Mouse (Mus musculus) gastrocnemius, postnatal 25 days (tissue): ENCODE data around the gene Fkbp1a. TPM values are rescaled to one million over a fixed set of nuclear protein-coding genes. Genes with fewer than 3 reads are reported as not detected.

Source experiments
- DNase-seq: peaks from one replicate; pipeline ENCODE4 v3.0.0; 2022
- total RNA-seq, 2 experiments: library from RNA; stranded (reverse); gene quantifications; 1 replicate in 1 of 2; 2 replicates in 1 of 2; pipeline ENCODE4 v1.2.3; 2021

The Fkbp1a gene
- total RNA-seq, 2 experiments from 2014 or later, result 164 to 182 TPM

DNA sequence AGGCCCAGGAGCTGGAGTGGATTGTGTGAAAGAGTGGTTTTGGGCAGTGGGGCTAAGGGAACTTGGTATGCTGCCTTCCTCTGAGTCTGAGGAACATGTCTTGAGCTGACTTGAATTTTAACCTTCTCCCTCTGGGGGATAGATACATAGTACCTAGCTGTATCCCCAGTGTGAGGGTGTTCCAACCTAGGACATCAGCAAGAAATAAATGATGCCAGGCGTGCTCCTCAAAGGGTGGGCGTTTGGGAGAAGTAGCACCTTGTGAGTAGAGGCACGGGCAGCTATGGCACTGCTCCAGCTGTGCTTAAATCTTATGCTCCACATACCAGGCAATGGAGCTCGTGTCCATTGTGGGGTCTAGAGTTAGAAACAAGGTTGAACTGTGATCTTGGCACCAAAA, 4.3 kb downstream of the Fkbp1a start:
- DNase-seq, result no peak

DNA sequence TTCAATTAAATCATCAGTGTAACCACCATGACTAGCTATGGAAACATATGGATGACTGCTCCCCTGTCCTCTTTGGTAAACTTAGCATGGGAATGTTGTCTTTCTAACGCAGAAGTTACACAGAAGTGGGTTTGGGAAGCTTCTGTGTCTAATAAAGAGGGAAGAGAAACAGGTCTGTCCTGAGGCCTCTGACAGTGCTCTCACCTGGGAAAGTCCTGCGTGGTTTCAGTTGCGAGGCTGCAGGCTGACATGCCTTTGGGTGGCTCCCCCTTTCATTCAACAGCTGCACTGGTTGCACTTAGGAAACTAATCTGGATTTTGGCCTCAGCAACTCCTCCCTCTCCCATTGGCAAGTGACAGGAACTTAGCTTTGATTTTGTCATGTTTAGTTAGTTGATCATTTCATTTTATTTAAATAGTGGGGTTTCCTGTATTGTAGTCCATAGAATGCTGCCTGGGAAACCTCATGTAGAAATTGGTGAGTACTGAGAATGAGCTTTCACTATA, 7.4 kb downstream of the Fkbp1a start:
- DNase-seq, result no peak

DNA sequence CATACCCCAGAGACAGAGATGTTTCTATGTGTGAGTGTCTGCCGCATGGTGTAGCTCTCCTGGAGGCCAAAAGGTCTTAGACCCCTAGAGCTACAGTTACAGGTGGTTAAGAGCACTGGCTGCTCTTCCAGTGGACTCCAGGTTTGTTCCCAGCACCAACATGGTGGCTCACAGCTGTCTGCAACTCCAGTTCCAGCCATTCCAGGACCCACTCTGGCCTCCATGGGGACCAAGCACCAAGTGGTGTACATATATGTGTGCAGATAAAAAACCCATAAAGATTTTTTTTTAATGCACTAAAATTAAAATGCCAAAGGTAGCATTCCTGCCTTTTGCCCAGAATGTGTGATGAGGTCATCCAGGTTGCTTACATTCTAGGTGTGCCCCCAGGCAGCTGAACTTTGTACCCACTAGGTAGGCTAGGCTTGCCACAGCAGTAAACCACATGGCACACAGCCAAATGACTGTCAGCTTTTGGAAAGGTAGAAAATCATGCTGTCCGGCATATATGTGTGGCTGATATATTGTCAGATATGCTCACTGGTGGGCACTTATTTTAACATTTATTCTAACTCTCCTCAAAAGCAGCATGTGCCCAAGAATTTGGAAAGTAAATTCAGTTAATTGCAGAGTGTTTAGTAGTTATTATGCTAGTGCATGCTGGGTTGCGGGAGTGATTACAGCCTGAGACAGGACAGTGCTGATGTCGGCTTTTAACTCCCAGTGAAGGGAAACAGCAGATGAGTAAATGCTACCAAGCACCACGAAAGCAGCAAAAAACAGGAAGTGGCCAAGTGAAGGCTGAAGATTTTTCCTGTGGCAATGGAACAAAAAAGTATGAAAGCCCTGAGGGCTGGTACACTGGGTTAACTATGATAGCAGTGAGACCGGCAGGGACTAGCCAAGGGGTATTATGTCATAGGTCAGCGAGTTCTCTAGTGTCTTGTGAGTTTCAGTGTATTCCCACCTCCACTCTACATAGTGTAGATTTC, 20.9 kb downstream of the Fkbp1a start:
- DNase-seq, result no peak

DNA sequence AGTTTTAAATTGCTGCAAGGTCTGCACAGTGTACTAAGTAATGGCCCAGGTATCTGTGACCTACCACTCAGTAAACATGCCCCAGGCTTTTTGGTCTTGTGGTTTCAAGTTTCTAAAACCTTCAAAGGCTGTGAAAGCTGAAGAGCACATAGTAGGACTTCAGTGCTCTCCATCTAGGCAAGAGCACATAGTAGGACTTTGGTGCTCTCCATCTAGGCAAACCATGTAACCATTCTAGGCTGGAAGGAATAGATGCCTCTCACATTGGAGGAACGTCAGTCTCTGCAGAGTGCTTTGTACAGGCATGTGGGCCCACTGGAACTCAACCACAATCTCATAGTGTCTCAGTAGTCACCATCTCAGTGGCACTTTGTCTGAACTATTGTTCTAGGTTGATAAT, 21.7 kb downstream of the Fkbp1a start:
- no peak for DNase-seq

DNA sequence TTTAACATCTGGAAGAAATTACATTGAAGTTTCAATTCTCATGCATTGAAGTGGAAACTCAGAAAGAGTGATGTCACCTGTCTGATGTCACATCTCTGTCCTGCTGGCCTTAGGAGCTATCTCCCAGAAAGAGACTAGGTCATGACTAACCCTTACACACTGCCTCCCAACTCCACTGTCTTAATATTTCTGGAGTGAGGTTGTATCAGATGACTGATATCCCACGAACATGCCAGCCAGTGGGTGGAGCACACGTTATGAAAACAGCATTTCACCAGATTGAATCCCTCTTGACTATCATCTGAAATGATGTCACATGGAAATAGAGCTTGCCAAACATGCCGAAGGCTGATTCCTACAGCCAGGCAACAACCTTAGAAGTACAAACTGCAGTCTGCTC, 22.7 kb downstream of the Fkbp1a start:
- DNase-seq, result no peak

DNA sequence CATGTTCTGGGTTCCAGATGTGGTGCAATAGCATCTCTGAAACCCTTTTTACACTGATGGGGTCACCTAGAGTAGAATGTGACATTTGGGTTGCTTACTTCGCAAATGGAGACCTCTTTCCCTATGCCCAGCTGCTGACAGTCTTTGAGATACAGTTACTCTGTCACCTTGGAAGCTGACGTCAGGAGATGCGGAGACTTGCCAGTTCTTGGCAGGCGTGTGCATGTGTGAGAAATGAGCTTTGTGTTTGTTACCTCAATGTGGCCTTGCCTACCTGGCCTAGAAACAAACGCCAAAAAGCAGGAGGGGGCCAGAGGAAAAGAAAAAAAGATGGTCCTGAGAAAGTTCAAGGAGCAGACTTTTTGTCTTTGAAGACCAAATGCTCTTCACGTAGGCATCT, 24.6 kb downstream of the Fkbp1a start:
- no peak for DNase-seq

DNA sequence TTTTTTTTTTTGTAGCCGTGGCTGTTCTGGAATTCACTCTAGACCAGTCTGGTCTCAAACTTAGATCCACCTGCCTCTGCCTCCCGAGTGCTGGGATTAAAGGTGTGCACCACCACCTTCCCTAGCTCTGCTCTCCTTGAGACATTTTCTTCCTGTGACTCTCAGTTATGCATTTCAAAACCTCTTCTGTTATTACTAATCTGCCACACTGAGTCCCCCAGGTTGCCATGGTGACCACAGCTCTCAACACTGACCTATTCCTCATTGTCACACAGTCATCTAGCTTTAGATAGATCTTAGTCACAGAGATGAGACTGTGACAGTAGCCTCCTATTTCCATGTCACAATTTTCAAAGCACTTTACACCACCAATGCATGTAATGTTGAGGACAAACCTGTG, 27.2 kb downstream of the Fkbp1a start:
- no peak for DNase-seq

DNA sequence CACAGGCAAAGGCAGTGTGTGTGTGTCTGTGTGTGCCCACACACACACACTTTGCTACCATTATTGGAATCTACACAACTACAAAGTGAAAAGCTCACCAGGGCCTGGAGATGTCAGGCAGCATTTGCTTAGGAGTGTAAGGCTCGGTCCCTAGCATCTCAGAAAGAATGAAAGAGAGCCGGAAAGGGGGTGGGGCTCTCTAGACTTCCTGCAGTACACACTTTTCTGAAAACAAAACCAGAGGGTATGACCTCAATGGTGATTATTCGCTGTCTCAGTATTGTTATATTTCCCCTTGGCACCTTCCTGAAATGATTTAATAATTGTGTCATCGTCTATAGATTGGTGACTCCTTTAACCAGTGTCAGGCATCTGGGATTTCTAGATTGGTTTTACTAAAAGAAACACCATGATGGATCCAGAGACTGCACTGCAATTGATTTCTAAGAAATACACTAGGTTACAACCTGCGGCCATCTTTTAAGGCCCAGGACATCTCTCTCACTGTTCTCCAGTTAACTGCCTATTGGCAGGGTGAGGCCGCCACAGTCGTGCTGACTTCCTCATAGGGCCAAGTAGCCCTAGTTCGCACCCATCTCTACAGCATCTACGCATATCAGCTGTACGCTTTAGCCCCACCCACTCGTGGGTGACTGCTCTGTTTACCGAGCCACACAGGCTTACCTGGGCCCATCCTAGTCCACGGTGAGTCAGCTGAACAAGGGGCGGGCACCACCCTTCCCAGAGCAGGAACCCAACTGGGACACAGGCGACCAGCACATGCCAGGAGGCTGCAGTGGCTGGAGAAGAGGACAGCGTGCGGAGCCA, 29.8 kb downstream of the Fkbp1a start, which contains the start of gene Sdcbp2:
TSS of gene Sdcbp2 (plus strand) at position 750 of the 828 bp plus-strand sequence.
- no peak for DNase-seq

DNA sequence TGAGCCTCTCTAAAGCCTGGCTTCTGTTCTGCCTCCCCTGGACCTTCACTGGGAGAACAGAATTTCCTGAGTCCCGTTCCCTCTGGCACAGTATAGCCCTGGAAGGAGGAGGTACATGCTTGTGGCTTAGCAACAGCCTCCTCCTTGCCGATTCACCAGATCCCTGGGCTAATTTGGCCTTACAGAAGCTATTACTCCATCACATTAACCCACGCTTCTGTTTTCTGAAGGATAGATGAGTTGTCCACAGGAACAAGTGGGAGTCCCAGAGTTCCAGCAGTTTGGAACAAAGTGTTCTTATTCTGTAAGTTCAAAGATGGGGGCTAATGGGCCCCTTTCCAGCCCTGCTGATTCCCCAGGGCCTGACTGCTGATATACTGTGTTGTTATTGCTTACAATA, 31.4 kb downstream of the Fkbp1a start:
- DNase-seq, result no peak

DNA sequence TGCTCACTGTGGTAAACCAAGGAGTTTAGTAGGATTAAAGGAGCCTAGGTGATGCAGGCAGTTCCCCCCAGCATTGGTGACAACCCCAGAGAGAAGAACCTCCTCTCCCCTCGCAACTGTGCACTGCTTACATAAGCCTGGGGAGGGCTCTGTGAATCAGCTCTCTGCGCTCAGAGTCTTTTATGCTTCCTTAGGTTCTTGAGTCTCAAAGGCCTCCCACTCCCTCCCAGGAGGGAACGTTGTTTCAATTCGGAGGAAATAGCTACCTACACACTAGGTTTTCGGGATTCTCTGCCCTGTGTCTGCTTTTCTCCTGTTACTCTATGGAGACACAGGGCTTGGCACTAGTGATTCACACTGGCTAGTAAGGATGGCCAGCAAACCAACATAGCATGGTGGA, 32.3 kb downstream of the Fkbp1a start:
- DNase-seq, result no peak

DNA sequence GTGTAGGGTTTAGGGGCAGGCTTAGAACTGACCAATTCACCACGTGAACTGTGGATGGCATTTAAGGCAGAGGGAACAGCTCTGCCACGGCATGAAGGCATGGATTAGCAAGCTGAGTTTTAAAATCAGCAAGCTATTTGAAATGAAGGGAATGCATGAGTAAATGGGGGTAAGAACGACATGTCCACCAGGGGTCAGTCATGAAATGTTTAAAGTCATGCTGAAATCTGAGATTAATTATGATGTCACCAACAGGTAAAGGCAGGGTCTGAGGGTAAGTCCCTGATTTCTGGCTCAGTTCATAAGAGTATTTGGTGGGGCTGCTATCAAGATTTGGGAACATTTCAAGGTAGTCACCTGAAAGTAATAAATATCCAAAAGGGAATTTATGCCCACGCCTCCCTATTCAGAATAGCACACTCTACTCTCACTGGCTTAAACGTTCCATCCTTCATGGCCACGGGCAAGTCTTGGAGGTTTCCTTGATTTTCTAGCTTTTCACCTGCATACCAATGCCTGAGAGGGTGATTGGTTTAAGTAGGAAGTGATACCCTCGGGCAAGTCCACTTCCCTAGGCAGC, 32.9 kb downstream of the Fkbp1a start:
- DNase-seq, result no peak

DNA sequence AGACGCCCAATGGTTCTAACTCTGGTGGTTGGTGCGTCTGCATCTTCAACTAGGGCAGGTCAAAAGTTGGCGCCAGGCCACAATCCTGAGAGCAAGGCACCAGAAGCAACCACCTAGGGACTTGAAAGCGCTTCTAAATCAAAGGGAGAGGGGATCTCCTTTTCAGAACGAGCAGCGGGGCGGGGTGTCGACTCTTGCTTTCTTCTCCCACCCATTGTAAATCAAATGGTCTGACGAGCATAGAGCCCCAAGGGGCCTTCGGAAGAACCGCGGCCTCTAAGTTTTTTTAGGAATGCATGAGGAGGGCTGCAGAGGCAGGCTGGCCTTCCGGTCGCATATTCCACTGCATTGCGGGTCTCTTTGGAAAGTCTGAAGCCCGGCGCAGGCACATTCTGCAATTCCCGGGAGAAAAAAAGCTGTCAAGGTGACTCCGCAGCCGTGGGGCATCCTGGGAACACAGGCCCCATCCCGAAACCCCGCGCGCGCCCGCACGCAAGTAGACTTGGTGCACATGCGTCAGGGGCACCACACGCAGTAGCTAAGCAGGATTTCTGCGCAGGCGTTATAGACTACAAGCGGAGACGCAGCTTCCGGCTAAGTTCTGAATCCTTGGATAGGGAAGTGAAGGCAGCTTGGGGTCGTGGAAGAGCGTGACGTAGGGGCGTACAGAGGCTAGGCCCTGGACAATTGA, 33.6 kb downstream of the Fkbp1a start:
- peak; percentile 85 for DNase-seq

DNA sequence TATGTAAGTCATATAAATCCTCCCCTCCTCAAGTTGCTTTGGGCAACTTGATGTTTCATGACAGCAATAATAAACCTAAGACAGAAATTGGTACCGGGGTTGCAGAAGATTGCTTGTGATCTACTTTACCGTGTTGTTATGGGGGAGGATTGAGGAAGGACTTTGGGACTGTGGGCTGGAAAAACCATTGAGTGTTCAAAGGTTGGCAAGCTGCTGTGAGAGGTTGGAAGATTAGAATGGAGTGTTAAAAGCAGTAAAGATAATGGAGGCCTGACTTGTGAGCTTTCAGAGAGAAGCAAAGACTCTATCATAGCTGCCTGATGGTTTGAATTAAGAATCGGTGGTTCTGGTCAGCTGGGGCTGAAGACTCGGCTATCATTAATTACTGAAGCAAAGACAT, 36.9 kb downstream of the Fkbp1a start:
- no peak for DNase-seq

DNA sequence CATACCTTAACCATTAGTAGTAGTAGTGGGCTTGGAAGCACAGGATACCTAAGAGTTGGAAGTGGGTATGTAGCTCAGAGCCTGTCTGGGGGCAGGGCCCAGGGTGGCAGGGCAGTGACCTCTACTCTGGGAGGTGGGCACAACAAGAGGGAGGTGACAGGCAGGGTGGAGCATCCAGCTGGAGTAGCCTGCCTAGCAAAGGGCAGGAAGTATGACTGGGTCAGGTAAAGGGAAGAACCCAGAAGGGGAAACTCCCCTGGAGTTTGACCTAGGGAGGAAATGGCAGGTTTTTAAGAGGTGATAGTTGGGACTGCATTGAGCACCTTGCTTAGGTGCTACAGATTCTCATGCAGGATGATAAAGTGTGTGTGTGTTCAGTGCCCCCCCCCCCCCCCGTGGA, 38.7 kb downstream of the Fkbp1a start:
- DNase-seq, result no peak

DNA sequence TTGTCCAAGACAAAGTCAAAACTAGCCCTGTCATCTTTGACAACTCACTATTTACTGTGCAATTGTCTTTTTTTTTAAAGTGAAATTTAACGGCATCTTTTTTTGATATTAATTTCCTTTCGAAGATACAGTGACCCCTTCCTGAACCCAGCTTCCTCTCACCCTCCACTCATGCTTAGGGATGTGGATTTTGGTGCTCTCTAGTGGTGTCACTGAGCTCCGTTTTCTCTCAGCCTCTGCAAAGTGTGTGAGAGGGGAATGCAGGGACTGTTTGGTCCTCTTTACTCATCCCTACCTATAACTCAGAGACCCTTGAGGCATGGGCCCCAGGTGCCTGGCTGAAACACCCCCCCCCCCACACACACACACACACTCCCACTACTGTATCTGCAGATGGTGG, 43.7 kb downstream of the Fkbp1a start:
- DNase-seq, result no peak

DNA sequence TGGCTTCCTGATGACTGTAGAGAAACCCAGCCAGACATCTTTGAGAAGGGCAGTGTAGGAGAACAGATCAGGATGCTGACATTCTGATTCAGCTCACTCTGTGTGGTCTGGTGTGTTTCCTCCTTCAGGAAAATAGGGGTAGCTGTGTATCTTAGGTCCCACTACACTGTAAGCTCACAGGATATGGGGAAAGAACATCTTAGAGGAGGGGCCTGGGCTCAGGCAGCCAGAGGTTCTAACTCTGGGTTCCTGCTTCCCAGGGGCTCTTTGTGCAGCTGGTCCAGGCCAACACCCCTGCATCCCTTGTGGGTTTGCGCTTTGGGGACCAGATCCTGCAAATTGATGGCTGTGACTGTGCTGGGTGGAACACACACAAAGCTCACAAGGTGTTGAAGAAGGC, 44.5 kb downstream of the Fkbp1a start:
- no peak for DNase-seq

DNA sequence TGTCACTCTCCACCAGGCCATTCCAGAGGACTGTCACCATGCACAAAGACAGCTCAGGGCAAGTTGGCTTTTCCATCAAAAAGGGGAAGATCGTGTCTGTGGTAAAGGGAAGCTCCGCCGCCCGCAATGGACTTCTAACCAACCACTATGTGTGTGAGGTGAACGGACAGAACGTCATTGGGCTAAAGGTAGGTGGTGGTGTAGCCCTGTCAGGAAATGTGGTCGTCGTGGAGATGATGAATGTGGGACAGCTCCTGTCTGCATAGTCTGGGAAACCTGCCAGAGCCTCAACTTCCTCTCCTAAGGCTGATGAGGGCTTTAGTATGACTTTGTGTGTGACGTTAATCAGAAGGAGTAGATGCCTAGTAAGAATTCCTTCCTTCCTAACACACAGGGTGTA, 45.0 kb downstream of the Fkbp1a start:
- no peak for DNase-seq

DNA sequence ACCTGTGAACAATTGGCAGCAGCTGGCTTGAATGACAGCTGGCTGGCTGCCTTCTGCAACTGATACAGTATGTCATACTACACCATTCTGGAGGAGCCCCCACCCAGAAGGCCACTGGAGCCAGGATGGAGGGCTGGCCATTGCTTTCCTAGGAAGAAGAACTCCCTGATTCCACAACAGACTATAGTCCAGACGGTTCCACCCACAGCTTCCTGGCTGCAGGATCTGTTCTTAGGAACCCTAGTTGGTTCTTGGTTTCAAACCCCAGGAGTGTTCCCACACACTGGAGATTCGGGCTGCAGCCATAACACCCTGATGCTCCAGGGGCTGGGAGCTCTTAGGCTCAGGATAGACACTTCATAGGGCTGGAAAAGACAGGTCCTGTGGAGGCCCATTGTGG, 55.8 kb downstream of the Fkbp1a start:
- no peak for DNase-seq

DNA sequence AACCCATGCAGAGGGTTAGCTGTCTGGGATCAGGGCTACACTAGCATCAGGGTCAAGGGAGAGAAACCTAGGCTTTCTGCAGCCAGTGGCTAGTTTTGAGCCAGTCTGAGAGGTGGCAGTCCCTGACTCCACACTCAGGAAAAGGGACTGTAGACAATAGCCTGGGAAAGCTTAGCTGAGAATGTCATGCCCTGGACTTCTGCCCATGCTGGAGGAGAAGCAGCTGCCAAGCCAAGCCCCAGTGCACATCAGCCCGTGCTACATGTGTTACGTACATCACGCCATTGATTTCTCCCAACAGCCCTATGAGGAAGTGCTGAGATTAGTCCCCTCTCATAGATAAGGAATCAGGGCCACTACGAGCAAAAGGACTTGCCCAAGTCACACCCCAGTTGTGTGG, 59.8 kb downstream of the Fkbp1a start:
- DNase-seq, result no peak

DNA sequence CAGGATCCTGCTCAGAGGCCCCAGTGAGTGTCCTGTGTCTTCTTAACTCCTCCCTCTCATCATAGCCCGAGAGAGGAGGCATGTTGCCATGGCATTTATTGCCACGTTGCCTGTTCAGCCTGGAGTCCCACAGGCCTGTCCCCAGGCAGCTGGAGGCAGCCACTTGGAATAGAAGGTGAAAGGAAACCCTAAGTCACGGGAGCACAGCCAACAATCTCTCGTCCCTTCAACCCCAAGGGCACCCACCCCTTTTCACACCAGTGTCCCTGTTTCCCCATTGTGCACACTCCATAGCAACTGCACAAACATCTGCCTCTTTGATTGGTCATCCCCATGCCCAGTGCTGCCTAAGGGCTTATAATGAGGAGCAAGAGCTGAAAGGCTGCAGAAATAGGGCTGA, 61.3 kb downstream of the Fkbp1a start:
- DNase-seq, result peak; percentile 43

DNA sequence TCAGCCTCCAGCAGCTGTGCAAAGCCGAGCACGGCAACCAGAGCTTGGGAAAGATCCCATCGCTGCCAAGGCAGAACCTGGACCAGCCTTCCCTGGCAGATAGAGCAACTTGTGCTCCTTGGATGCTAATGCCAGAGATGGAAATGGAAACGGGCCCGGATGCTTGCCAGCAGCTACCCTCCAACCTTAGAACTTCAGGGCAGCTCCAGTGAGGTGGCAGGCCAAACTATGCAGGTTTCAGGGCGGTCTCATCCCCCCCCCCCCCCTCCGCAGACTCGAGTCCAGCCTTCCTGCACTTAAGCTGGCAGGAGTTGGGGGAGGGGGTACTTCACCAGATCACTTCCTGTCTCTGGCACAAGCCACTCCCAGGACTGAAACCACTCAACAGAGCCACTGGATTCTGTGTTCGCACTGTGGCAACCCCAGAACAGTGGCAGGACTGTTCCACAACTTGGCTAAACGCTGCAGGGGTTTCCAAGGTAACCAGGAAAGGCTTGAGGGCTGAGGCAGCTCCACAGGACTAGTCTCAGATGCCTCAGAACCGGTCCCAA, 63.2 kb downstream of the Fkbp1a start:
- DNase-seq, result peak; percentile 71

DNA sequence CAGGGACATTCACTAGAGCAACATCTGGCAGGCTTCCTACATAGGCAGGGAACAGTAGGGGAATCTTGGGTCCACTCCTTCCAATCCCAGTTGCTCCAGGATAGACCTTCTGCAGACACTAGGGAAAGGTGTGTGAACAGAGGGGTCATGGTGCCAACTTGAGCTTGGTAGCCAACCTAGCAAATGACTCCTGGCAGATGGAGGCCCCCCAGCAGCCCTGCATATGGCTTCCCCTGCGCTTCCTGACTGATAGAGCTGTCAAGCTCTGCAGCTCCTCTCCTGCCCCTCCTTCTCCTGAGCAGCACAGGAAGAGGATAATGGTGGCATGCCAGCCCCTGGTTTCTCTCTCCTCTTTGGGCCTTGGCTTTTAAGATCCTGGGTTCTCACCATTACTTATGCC, 66.2 kb downstream of the Fkbp1a start:
- no peak for DNase-seq
